Mouse (Mus musculus) forebrain, postnatal 0 days (tissue): ENCODE data around the gene Cdc40. TPM values are rescaled to one million over a fixed set of nuclear protein-coding genes. Genes with fewer than 3 reads are reported as not detected.

Source experiments
- ATAC-seq: fragments of 200-750 bp; cut with Nextera tagmentation; 2 replicates; pipeline ENCODE4 v1.8.0; 2017; ENCODE audit warnings: mild to moderate bottlenecking, moderate library complexity
- DNase-seq: peaks from one replicate; pipeline ENCODE4 v3.0.0-alpha.2; 2015
- H3K27ac ChIP-seq: fragments of 300-500 bp; sonication (generic); 2 replicates; pipeline ENCODE4 v1.5.1; 2014; ENCODE audit warnings: low read depth, mild to moderate bottlenecking, antibody characterized with exemption, low read length, moderate library complexity, mixed read lengths
- H3K27me3 ChIP-seq: fragments of 300-500 bp; sonication (generic); 2 replicates; pipeline ENCODE4 v1.6.1; 2014; ENCODE audit warnings: mild to moderate bottlenecking, low read length, mixed read lengths; ENCODE audit not compliant: insufficient read depth
- H3K36me3 ChIP-seq: fragments of 300-500 bp; sonication (generic); 2 replicates; pipeline ENCODE4 v1.6.1; 2014; ENCODE audit warnings: mild to moderate bottlenecking, moderate library complexity; ENCODE audit not compliant: insufficient read depth
- H3K4me1 ChIP-seq: fragments of 300-500 bp; sonication (generic); 2 replicates; pipeline ENCODE4 v1.6.1; 2014; ENCODE audit warnings: antibody characterized with exemption; ENCODE audit not compliant: insufficient read depth
- H3K4me2 ChIP-seq: fragments of 300-500 bp; sonication (generic); 2 replicates; pipeline ENCODE4 v1.6.1; 2014; ENCODE audit warnings: low read depth, mild to moderate bottlenecking, moderate library complexity
- H3K4me3 ChIP-seq: fragments of 300-500 bp; sonication (generic); 2 replicates; pipeline ENCODE4 v1.5.1; 2014; ENCODE audit warnings: low read depth, low read length, mixed read lengths
- H3K9ac ChIP-seq: fragments of 300-500 bp; sonication (generic); 2 replicates; pipeline ENCODE4 v1.6.1; 2014; ENCODE audit warnings: mild to moderate bottlenecking
- H3K9me3 ChIP-seq: fragments of 300-500 bp; sonication (generic); 2 replicates; pipeline ENCODE4 v1.6.1; 2016; ENCODE audit warnings: low read length
- CTCF ChIP-seq: sonication (generic); IDR thresholded peaks from 2 replicates; pipeline ENCODE4 v1.5.1; 2016; ENCODE audit warnings: antibody characterized with exemption, control low read depth, low read depth
- WGBS: fragments of 180-500 bp; shearing (Covaris S2); extraction: QIAGEN DNeasy Blood & Tissue Kit; methylation state at CpG from one replicate; pipeline ENCODE4 v1.1.7; 2014; 5-methylcytosine and 5-hydroxymethylcytosine counted together
- polyA plus RNA-seq: library from polyadenylated mRNA; unstranded; fragments of >200 nt; fragmentation: Nextera tagmentation; extraction: Ambion mirVana; gene quantifications from 2 replicates; pipeline ENCODE4 v1.2.1, GENCODE M21; 2015
- total RNA-seq: library from RNA; depleted of rRNA; stranded (reverse); fragments of >200 nt; gene quantifications from 2 replicates; pipeline ENCODE4 v1.2.3, GENCODE M21; 2014; rRNA removed

The Cdc40 gene
- total and polyA plus RNA-seq, 2 experiments from 2014 or later, result 15.5 to 26.5 TPM

GRCm38 (mm10) chr10:40792115-40792514, 91.0 kb downstream of the Cdc40 start:
- Histone ChIP-seq H3K9ac (no peak overlapping the region), H3K27ac (no peak overlapping the region), H3K4me3 (no peak overlapping the region), H3K9me3 (no peaks in the 10 kb centered on the region), H3K4me2 (no peak overlapping the region), H3K4me1 (no peaks in the 10 kb centered on the region), H3K36me3 (no peaks in the 10 kb centered on the region), H3K27me3 (no peaks in the 10 kb centered on the region)
- ATAC-seq (no peak), DNase-seq (no peak)
- WGBS, result 83% methylated on average over 3 of the region's 3 CpGs
- TF ChIP-seq CTCF, result no peak

GRCm38 (mm10) chr10:40790406-40790805, 92.7 kb downstream of the Cdc40 start:
- no peaks in the 10 kb centered on the region for H3K9me3 ChIP-seq
- DNase-seq (no peak), ATAC-seq (no peak)
- H3K4me3 ChIP-seq, result no peak overlapping the region
- no peak overlapping the region for H3K27ac ChIP-seq
- 75% methylated on average over 3 of the region's 3 CpGs for WGBS
- no peaks in the 10 kb centered on the region for H3K36me3 ChIP-seq
- no peak overlapping the region for H3K4me2 ChIP-seq
- no peak for TF ChIP-seq CTCF
- no peaks in the 10 kb centered on the region for H3K4me1 ChIP-seq
- no peak overlapping the region for H3K9ac ChIP-seq
- no peaks in the 10 kb centered on the region for H3K27me3 ChIP-seq

Other genes with a start within 250 kb of the Cdc40 start
- gene Mettl24, start 200.0 kb downstream of the Cdc40 start, total RNA-seq, result 0.85 TPM in 1 of 2 replicates, not detected in the other
- 0.77 and 0.87 TPM in 2 replicates for gene Mettl24, start 200.0 kb downstream of the Cdc40 start, polyA plus RNA-seq
- gene Wasf1, start 164 bp upstream of the Cdc40 start, total RNA-seq, result 24.4 and 31.0 TPM in 2 replicates
- 182 and 197 TPM in 2 replicates for gene Wasf1, start 164 bp upstream of the Cdc40 start, polyA plus RNA-seq
- 4.9 and 14.2 TPM in 2 replicates for gene Gpr6, start 189.0 kb upstream of the Cdc40 start, total RNA-seq
- 2.3 and 2.7 TPM in 2 replicates for gene Gpr6, start 189.0 kb upstream of the Cdc40 start, polyA plus RNA-seq